Mouse (Mus musculus) thymus, adult 18-20 months (tissue): ENCODE results near the gene Txlna.

Experiments used
- DNase-seq, 2 experiments: peaks; one replicate each; pipeline ENCODE4 v3.0.0; 2022; ENCODE audit warnings: mixed read lengths in 2 of 2

Txlna gene

DNA sequence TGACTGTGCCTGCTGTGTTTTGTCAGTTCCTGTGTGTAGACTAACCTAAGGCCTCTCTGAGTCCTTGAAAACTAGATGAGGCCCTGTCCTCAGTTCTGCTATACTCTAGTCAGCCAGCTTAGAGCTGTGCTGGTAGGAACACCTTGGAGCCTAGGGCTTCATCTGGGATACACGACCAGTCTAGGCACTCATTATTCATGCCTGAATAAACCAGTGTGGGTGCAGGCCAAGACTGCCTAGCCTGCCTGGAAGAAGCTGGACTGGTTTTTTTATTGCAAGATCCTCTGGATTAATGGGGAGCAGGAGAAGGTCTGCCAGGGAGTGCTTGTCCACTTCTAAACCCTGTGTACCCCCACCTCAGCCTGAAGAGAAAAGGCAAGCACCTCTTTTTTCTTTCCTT is 53.9 kb downstream of the Txlna start:
- DNase-seq, result no peak

DNA sequence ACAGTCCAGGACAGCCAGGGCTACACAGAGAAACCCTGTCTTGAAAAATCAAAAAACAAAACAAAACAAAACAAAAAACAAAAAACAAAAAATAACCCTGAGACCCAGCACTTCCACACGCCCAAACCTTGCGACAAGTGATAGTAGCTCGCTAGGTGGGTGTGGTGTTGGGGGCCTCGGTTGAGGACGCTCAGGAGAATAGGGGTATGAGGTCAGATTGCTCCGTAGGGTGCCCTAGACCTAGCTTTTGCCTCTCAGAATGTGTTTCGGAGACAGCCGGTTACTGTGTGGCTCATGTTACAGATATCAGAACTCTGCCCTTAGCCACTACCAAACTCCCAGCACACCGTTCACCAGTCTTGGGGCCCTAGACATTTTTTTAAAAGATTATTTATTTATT is 55.1 kb downstream of the Txlna start:
- no peak for DNase-seq

DNA sequence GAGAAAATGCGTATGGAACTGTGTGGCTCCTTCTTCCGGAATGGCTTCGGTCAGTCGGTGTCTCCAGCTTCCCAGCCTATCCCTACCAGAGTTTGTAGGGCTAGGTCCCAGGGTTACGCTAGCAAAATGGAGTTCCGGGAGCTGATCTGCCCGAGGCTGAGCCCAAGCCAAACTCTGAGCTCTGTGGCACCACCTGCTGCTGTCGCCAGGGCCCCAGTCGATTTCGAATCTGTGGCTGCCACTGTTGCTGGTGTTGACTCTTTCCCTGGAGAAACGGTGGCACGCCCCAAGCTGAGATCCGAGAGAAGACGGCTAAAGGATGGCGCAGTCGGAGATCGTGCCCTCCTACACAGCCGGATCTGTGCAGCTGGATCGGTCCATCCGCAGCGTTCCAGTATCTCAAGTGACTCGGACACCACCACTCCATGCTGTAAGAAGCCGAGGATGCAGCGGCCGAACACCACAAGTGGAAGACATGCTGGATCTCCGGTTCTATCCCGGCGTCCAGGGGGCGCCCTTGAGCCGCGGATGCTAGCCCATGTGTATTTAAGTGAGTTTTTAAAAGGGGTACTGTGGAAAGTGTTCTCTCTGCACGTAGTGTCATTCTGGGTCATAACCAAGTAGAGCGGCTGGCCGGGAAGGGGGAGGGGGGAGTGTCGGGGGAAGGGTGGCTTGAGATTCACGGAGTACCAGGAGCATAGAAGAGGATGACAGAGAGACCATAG is 55.8 kb downstream of the Txlna start:
- peak; percentile 78 to 82 for DNase-seq

DNA sequence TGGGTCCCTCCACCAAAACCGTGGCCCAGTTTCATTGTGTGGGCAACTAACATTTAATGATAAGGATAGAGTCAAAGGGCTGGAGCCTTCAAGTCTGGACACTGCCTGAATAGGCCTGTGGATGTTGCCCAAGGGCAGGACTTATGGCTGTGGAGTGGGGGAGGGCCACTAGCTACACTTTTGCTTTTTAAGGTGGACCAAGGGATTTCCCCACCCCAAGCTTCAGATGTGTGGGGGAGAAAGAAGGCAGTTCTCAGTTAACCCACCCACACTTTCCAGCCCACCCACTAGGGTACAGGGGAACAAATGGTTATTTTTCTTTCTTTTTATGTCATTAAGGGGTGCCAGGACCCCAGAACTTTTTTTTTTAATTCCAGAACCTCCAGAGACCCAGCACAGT is 56.5 kb downstream of the Txlna start:
- no peak for DNase-seq

DNA sequence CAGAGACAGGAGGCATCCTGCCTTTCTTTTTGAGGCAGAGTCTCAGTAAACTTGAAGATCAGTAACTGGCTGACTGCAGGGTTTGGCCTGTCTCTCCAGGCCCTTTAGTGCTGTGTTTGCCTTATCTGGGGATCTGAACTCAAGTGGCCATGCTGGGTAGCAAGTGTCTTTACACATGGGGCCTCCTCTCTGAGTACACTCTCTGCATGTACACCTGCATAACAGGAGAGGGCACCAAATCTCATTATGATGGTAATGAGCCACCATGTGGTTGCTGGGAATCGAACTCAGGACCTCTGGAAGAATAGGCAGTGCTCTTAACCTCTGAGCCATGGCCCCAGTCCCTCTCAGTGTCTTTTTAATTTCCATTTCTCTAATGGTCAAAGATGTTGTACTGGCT is 58.6 kb downstream of the Txlna start:
- DNase-seq, result no peak

DNA sequence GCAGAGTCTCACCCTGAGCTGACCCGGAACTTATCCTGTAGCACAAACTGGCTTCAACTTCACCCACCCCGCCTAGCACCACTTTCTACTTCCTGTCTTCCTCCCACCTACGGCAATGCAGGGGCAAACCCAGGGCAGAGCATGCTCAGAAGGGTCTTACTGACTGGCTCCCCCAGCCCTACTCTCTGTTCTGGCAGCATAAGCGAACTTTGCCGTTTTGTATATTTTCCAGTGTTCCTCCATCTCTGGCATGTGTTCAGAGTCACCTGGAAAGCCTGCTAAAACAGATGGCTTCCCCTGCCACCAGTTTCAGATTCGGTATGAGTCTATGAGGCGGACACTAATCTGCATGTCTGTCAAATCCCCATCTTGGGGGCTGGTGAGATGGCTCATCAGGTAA is 60.5 kb downstream of the Txlna start:
- peak; percentile 54 to 73 for DNase-seq

DNA sequence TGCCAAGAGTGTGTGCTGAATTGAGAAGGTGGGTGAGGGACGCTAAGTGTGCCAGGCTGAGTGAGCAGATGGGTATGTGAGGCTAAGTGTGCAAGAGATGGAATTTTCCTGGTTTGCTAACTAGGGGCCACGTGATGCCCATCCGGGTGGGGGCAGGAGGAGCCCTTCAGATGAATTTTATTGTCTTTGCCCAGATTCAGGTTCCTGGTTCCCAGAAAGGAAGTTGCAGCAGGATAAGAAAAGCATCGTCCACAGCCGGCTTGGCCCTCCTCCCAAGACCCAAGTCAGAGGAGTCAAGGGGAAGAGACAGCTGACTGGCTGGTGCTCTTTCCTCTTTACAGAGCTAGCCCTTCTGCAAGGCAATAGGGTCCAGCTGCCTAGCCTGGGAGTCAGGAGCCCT is 62.4 kb downstream of the Txlna start, which contains the start of gene Fam167b:
TSS of gene Fam167b (minus strand) at position 84 of the 400 bp plus-strand sequence.
- no peak for DNase-seq

DNA sequence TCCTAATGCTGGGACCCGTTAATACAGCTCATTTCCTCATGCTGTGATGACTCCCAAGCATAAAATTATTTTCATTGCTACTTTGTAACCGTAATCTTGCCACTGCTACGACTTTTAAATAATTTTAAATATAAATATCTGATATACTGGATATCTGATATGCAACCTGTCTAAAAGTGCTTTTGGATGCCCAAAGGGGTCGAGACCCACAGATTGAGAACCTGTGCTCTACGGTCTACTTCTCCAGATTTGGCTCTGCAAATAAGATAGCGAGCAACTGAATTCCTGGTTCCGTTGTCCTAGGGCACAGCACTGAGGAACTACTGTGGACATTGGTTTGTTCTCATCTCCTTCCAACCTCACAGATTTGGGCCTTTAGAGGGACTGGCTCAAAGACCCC is 63.2 kb downstream of the Txlna start:
- no peak for DNase-seq

DNA sequence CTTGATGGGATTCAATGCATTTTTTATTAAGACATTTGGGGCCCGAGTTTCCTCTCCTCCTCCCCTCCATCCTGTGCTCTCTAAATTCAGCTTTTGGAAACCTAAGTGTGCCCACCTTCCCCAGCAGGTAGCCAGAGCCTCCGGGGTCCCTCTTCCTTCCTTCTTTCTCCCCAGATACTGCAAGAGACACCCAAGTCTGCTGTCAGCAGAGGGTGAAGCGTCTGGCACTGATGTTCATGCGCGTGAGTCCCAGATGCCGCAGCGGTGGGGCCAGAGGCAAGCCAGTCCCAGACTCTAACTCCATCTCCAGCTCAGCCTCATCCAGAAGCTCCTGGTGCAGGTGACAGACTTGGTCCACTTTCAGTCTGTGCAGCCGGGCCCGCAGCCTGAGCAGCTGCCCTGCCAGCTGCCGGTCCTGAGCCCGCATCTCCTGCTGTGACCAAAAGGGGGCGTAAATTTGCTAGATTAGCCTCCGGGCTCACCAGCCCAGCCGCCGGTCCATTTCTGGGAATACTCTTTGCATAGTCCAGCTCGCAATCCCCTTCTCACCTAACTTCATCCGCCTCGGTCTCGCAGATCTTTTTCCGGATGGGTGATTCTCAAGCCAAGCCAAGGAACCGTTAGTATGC is 63.9 kb downstream of the Txlna start:
- peak; percentile 72 to 79 for DNase-seq
